Mouse (Mus musculus) CD4-positive helper T cell, adult 2 months (primary cell): ENCODE results near the gene Pan3.
"Not testable (repeated sequence)": the region's sequence is repeated elsewhere in the genome, so short reads cannot be mapped to it uniquely, and the experiment has no call there.

Experiments
- DNase-seq: peaks from one replicate; pipeline ENCODE4 v3.0.0-alpha.2; 2012; ENCODE audit warnings: low read depth, missing footprints, low spot score

The Pan3 gene

DNA sequence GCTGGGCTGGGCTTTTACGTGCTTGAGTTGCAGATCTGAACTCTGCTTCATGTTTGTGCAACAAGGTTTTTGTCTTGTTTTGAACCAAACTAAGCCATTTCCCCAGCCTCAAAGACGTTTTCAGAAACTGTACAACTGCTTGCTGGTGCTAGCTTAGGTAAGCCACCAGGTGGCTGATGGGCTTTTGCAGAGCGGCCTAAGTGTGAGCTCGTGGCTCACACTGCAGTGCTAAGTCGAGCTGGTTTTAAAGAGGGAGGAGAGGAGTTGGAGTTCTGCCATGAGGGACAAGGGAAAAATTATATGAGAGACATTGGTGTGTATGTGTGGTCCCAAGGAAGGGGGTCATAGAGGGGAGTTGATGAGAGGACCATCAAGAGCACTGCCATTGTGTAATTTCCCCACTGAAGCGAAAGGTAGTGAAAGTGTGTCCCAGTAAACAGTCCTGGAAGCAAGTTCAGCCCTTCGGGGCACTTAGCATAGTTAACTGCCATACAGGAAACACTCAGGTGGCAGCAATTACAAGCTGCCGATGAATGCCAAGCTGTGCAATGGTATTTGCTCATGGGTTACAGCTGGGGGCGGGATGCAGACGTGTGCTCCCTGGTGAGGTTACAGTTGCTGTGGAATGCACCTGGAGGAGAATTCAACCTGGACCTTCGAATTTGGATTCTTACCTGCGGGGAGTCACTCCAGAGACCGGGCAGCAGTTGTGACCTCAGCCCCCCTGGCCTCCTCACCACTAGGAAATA is 122.1 kb downstream of the Pan3 start:
- no peak for DNase-seq

DNA sequence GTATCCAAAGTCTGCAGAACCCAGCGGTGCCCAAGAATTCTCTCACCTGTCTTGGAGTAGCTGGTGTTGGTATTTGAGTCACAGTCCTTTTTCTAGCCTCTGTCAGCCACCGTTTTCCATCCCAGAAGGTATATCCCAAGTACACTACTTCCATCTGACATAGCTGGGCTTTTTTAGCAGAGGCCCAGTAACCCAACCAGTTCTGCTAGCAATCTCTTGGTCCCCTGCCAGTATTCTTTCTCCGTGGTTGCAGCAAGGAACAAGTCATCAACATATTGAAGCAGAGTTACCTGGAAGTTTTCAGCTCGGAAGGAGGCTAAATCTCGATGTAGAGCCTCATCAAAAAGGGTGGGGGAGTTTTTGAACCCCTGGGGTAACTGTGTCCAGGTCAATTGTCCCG is 127.7 kb downstream of the Pan3 start:
- DNase-seq = not testable (repeated sequence)

DNA sequence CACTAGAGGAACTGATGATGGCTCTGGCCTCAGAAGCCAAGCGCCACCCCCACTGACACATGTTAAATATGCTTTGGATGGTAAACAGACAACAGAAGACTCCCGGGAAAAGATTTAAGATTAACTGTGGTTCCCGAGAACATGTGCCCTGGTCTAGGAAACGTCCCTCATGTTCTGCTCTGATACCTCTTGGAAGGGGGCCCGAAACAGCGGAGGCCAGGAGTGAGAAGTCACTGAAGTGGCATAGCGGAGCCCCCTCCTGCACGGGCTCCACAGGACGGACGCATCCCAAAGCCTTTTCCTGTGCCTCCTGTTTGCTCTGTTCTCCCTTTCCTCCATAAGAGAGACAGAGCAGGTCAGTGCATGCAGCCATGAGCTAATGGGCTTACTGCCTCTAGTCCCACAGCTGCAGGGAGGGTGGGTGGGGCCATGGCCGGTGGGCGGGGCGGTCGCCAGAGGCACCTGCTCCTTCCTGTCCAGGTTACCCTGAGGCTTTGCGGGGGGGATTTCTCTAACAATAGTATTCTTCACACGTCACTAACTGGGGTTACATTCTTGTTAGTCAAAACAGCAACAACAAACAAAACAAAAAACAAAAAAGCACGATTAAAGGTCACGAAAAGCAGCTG is 133.7 kb downstream of the Pan3 start:
- DNase-seq = peak; percentile 31

DNA sequence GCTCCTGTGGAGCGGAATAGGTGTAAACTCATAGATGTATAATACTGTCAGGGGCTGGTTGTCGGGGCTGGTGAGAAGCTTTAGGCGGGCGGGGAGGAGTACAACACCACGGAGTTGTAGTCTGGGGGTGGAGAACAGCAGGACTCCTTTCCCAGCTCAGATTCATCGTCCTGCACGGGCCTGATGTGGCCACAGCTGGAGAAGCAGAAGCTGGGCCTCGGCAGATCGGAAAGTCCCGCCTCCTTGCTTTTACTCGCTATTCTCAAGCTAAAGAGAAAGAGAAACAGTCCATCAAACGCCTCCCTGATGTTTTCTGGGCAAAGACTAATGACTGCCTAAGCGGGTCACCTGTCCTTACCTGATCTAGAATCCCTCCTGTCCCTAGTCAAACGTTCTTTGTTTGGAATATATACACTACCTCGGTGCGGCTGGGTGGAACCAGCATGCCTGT is 134.2 kb downstream of the Pan3 start:
- peak; percentile 57 for DNase-seq

DNA sequence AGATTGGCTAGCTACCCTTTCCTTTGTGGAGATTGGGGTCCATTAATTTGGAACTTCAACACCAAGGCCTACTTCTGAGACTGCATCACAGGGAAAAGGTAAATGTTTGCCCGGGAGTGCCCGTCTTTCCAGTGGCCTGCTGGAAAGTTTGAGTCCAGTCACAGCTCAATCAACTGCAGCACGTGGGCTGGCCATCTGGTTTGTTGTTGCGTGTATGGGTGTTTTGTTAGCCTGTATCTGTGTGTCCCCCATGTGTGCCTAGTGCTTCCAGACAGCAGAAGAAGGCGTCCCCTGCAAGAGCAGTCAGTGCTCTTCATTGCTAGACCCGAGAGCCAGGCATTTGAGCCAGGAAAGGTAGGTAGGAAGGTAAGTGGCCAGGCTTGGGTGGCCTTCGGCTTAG is 135.5 kb downstream of the Pan3 start:
- DNase-seq = no peak

DNA sequence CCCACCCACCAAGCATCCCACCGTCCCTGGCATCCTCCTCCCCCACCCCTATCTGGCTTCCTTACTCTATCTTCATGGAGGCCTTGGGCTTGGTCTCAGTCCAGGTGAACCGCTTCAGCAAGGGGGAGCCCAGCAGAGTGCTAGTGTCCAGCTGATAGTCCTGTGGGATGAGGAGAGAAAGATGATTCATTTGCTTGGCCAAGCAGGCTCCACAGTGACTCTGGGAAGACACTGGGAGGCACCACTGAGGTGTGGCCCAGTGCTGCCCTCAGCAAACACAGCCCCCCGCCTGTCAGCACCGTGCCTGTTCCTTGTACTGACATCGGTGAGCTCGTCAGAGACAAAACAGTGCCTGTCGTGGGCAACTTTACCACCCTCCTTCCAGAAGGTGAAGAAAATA is 136.4 kb downstream of the Pan3 start:
- no peak for DNase-seq

DNA sequence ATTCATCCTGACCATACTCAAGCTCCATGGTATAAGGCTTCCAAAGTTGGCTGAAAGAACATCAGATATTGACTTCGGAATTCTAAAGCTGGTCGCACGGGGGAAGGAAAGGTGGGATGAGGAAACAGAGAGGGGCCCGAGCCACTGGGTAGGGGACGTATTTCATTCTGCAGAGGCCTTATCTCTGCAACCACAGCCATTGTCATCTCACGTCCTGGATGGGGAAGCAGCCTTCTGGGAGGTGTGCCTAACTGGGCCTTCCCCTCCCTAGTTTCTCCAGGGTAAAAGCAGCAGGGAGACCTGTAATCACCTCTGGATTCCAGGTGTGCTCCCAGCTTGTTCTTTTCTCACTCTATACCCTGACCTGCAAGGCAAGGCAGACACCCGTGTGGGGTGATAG is 142.7 kb downstream of the Pan3 start:
- DNase-seq = no peak

DNA sequence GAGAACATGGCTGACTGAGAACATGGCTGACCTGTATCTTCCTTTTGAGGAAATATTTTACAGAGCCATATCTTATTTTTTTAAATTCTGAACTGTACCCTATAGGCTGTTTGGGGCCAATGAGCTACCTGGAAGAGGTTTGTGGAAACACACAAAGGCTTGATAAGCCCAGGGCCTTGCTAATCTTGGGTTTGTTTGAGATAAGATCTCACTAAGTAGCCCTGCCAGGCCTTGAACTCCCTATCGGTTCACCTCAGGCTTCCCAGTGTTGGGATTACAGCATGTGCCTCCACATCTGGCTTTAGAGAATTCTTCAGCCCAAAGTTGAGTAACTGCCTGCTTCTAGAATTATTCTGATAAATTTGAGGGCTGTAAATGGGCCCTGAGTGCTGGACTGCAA is 143.6 kb downstream of the Pan3 start:
- no peak for DNase-seq

DNA sequence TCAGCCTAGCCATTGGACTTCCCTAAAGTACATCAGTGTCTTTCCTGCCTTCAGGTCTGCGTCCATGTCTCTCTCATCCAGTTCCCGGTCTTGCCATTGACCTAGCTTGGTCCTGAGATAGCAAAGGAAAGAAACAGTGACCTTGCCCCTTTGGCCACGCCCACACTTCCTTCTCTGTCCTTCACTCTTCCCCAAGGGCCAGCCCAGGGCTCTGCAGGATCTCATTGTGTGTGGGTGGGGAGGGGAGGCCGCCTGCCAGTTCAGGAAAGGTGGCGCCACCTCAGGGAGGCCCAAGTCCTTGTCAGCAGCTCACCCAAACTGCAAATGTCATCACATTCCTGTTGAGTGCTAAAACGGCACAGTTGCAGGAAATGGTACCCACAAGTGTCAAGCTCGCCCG is 144.6 kb downstream of the Pan3 start:
- DNase-seq = no peak

DNA sequence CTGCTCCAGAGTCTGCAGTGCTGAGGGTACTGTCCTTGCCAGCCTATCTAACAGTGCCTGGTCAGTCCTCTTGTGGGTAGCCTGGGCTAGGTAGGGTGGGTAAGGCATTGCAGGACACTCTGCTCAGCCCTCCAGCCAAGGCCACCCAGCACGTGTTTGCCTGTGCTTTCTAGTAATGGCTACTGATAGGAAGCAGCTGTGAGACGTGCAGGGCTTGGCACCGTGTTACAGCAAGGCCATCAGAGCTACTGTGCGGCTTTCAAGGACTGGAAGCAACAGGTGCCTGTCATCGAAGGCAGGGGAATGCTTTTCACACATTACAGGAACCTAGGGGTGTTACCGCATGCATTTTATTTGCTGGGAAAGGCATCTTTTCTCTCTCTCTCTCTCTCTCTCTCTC is 147.0 kb downstream of the Pan3 start:
- DNase-seq = no peak

DNA sequence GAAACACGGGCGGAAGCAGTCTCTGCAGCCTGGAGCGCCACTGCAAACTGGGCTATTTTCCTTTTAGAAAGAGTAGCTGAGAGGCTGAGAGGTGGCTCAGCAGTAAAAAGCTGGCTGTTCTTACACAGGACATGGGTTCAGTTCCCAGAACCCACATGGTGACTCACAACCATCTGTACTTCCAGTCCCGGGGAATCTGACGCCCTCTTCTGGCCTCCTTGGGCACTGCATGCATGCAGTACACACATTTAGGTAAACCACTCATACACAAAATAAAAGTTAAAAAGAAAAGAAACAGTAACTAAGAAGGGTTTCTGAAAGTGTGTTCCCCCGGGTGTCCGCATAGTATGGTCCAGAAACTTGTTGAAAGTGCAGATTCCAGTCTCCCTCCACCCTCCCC is 149.2 kb downstream of the Pan3 start:
- DNase-seq = no peak

DNA sequence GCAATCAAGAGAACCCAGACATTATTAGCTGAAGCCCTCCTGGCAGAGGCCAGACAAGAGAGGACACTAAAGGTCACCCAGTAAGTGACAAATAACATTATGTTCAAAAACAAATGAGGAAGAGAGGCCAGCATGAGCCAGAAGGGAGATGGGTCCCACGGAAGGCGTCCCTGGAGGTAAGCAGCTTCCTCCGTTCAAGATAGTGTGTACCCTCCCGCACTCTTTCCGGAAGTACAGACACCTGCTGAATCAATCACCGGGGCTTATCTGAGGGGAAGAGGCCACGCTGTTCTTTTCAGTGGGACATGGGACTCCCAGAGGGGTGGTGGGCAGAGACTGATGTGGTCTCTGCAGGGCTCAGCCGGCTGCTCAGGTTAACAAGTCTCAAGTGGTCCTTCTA is 149.7 kb downstream of the Pan3 start:
- DNase-seq = no peak

DNA sequence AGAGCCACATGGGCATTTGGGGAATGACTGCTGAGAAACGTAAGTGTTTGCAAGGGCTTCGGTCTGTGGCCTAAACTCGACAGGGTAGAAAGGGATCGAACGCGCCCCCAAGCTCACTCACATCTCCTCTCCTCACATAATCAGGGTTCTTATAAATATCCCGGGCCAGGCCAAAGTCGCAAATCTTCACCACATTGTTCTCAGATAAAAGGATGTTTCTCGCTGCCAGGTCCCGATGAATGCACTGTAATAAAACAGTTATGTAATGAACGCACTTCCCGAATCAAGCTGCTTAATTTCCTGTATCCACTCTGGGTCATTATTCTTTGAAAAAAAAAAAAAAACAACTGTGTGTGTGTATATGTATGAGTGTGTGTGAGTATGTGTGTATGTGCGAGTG is 150.2 kb downstream of the Pan3 start:
- no peak for DNase-seq

DNA sequence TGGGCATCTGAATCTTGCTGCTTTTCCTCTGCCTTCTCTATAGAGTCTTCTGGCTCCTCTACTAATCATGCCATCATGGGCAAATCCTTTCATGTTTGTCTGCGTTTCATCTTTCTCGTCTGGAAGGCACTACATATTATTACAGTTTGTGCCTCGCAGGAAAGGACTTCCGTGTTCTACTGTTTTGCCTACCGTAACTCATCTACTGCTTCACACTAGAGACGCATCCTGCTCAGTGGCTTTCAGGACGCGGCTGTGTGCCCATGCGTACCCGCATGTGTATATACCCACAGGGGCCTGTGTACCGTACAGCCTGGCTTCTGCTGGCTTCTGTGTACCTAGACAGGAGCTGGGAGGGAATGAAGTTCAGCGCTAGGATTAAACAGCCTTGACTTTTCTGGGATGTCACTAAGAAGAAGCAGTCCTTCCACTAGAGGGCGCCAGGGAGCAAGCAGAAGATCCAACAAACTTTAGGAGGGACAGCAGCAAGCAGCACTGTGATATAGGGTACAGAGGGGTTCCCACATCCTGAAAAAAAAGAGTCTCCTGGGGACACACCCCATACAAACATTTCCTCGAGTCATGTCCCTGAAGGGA is 153.8 kb downstream of the Pan3 start:
- DNase-seq = peak; percentile 55

DNA sequence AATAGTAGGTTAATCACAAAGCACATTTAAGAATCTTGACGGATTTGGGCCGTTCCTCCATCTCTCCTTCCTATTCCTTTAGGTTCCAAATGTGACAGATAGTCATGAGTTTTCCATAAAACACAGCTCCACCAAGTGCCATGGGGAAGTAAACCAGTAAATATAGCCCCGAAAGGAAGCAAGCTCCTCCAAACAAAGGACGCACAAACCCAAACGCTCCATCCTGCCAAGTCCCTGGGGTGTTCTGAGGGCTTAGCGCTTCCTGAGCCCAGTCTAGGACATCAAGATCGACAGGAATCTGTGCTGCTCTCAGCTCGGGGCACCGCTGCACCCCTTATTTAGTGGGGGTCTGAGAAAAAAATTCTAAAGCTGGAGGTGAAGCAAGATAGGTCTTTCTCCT is 154.7 kb downstream of the Pan3 start:
- no peak for DNase-seq

DNA sequence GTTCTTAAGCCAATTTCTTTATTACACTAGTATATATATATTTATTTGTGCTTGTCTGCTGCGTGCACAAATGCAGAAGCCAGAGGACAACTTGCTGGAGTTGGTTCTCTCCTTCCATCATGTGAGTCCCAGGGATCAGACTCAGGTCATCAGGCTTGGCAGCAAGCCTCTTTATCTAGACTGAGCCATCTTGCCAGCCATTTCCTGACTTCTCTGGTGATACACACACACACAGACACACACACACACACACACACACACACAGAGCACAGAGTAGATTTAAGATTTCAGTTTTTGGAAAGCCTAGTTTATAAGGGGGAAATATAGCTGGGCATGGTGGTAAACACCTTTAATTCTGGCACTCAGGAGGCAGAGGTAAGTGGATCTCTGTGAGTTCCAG is 155.1 kb downstream of the Pan3 start:
- DNase-seq = no peak

DNA sequence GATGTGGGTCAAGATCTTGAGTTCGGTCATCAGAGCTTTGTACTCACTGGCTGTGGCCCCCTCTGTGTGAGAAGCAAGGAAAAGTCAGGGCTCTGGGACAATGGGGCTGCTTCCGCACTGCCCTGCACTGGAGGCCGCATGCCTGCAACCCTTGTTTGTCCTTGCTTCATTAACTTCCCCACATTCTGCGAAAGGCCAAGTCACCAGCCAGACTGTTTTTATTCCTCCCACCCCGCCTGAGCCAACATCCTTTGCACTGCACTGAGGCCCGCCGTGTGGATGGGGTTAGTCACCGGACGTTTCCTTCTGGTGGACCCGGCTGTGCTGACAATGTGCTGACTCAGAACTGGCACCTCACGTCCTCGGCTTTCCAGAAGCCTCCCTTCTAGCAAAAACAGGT is 159.9 kb downstream of the Pan3 start:
- DNase-seq = no peak

DNA sequence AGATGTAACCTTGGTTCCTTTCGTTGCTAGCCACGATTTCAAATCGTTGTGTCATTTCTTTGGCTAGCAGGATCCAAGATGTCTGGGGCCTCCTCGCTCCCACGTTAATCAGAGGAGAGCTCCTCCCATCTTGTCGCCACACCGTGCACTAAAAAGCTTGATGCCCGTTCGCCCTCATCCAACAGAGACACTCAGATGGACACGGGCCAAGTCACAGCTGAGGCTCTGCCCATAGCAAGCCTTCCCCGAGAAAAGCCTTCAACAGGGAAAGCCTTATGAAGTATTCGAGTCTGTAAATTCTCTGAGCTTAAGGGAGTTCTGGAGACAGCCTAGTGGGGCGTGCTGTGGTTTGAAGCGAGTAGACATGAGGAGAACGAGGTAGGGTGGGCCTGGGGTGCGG is 167.9 kb downstream of the Pan3 start:
- DNase-seq = no peak
